Mouse (Mus musculus): ENCODE data around the gene Cpm. TPM values are rescaled to one million over a fixed set of nuclear protein-coding genes. Genes with fewer than 3 reads are reported as not detected.
"Not testable (repeated sequence)": the region's sequence is repeated elsewhere in the genome, so short reads cannot be mapped to it uniquely, and the experiment has no call there.

The Cpm gene
- polyA plus RNA-seq, 1 experiment from 2014 or later = 32.8 TPM

- H3K36me3 ChIP-seq (ENCODE audit: control insufficient read depth, insufficient read depth) = no peaks in the 10 kb centered on the region
- ATAC-seq = peak; percentile 55; the same call in 1 of the 2 replicates
- H3K9me3 ChIP-seq (ENCODE audit: control insufficient read depth) = no peaks in the 10 kb centered on the region
- no peak overlapping the region for H3K9ac ChIP-seq (ENCODE audit: low read depth, low read length)
- peak overlapping the region; percentile 41; the same call in 1 of the 2 replicates for H3K4me2 ChIP-seq (replicated peaks; ENCODE audit: low read depth)
- 0 out of 2 replicates have a peak, but pooled peaks cover 5% of the 10 kb centered on the region for H3K4me1 ChIP-seq (replicated peaks; ENCODE audit: control insufficient read depth, insufficient read depth, low read length)
- H3K27me3 ChIP-seq (replicated peaks; ENCODE audit: control insufficient read depth, insufficient read depth, low read length) = no peaks in the 10 kb centered on the region
- TF ChIP-seq CTCF (IDR thresholded peaks at IDR 0.05; ENCODE audit: low read depth) = peak; percentile 90
- no peak overlapping the region; the same call in 1 of the 2 replicates for H3K27ac ChIP-seq (ENCODE audit: low read depth, low read length)
- 45% methylated on average over 14 of the region's 15 CpGs for WGBS
- H3K4me3 ChIP-seq (ENCODE audit: low read depth, low read length) = no peak overlapping the region
Measured at GRCm38 (mm10) chr10:117731244-117732101, 102.2 kb downstream of the Cpm start.

GRCm38 (mm10) chr10:117732184-117732583 lies 102.9 kb downstream of the Cpm start:
- H3K27ac ChIP-seq (ENCODE audit: low read depth, low read length) = no peak overlapping the region
- H3K27me3 ChIP-seq (replicated peaks; ENCODE audit: control insufficient read depth, insufficient read depth, low read length) = no peaks in the 10 kb centered on the region
- no peaks in the 10 kb centered on the region for H3K9me3 ChIP-seq (ENCODE audit: control insufficient read depth)
- 0 out of 2 replicates have a peak, but pooled peaks cover 5% of the 10 kb centered on the region for H3K4me1 ChIP-seq (replicated peaks; ENCODE audit: control insufficient read depth, insufficient read depth, low read length)
- no peak overlapping the region for H3K9ac ChIP-seq (ENCODE audit: low read depth, low read length)
- no peak for TF ChIP-seq CTCF (IDR thresholded peaks at IDR 0.05; ENCODE audit: low read depth)
- 75% methylated on average over 5 of the region's 5 CpGs for WGBS
- no peak for ATAC-seq
- H3K4me2 ChIP-seq (replicated peaks; ENCODE audit: low read depth) = no peak overlapping the region
- H3K36me3 ChIP-seq (ENCODE audit: control insufficient read depth, insufficient read depth) = no peaks in the 10 kb centered on the region
- H3K4me3 ChIP-seq (ENCODE audit: low read depth, low read length) = no peak overlapping the region

- Histone ChIP-seq H3K36me3 (ENCODE audit: control insufficient read depth, insufficient read depth) (0 out of 2 replicates have a peak, but pooled peaks cover 2% of the 10 kb centered on the region), H3K4me2 (replicated peaks; ENCODE audit: low read depth) (no peak overlapping the region), H3K27me3 (replicated peaks; ENCODE audit: control insufficient read depth, insufficient read depth, low read length) (no peaks in the 10 kb centered on the region), H3K9me3 (ENCODE audit: control insufficient read depth) (no peaks in the 10 kb centered on the region), H3K9ac (ENCODE audit: low read depth, low read length) (no peak overlapping the region), H3K4me1 (replicated peaks; ENCODE audit: control insufficient read depth, insufficient read depth, low read length) (0 out of 2 replicates have a peak, but pooled peaks cover 5% of the 10 kb centered on the region), H3K27ac (ENCODE audit: low read depth, low read length) (no peak overlapping the region), H3K4me3 (ENCODE audit: low read depth, low read length) (no peak overlapping the region)
- 79% methylated on average over 14 of the region's 14 CpGs for WGBS
- TF ChIP-seq CTCF (IDR thresholded peaks at IDR 0.05; ENCODE audit: low read depth) = no peak
- ATAC-seq = no peak
Measured at GRCm38 (mm10) chr10:117732962-117733592, 103.8 kb downstream of the Cpm start.

GRCm38 (mm10) chr10:117733626-117734025 lies 104.3 kb downstream of the Cpm start:
- H3K36me3 ChIP-seq (ENCODE audit: control insufficient read depth, insufficient read depth); H3K4me1 ChIP-seq (replicated peaks; ENCODE audit: control insufficient read depth, insufficient read depth, low read length); H3K4me2 ChIP-seq (replicated peaks; ENCODE audit: low read depth); H3K9me3 ChIP-seq (ENCODE audit: control insufficient read depth); H3K27ac ChIP-seq (ENCODE audit: low read depth, low read length); H3K9ac ChIP-seq (ENCODE audit: low read depth, low read length); H3K4me3 ChIP-seq (ENCODE audit: low read depth, low read length); H3K27me3 ChIP-seq (replicated peaks; ENCODE audit: control insufficient read depth, insufficient read depth, low read length): not testable (repeated sequence)
- 32% methylated on average over 8 of the region's 8 CpGs for WGBS
- peak; percentile 16; the same call in 1 of the 2 replicates for ATAC-seq

- H3K9ac ChIP-seq (ENCODE audit: low read depth, low read length); H3K27me3 ChIP-seq (replicated peaks; ENCODE audit: control insufficient read depth, insufficient read depth, low read length); H3K9me3 ChIP-seq (ENCODE audit: control insufficient read depth); H3K4me3 ChIP-seq (ENCODE audit: low read depth, low read length); H3K4me1 ChIP-seq (replicated peaks; ENCODE audit: control insufficient read depth, insufficient read depth, low read length); H3K4me2 ChIP-seq (replicated peaks; ENCODE audit: low read depth); H3K27ac ChIP-seq (ENCODE audit: low read depth, low read length): not testable (repeated sequence)
- 0 out of 2 replicates have a peak, but pooled peaks have one; percentile 33 for ATAC-seq
- 40% methylated on average over 9 of the region's 10 CpGs for WGBS
- H3K36me3 ChIP-seq (ENCODE audit: control insufficient read depth, insufficient read depth) = peaks cover 14% of the 10 kb centered on the region
Measured at GRCm38 (mm10) chr10:117734104-117734852, 105.0 kb downstream of the Cpm start.

- not testable (repeated sequence) for H3K9me3 ChIP-seq (ENCODE audit: control insufficient read depth); H3K9ac ChIP-seq (ENCODE audit: low read depth, low read length); H3K4me1 ChIP-seq (replicated peaks; ENCODE audit: control insufficient read depth, insufficient read depth, low read length); H3K4me3 ChIP-seq (ENCODE audit: low read depth, low read length); H3K27me3 ChIP-seq (replicated peaks; ENCODE audit: control insufficient read depth, insufficient read depth, low read length); ATAC-seq; H3K4me2 ChIP-seq (replicated peaks; ENCODE audit: low read depth)
- Histone ChIP-seq H3K27ac (ENCODE audit: low read depth, low read length) (peak overlapping the region; percentile 15; the same call in 1 of the 2 replicates), H3K36me3 (ENCODE audit: control insufficient read depth, insufficient read depth) (peaks cover 16% of the 10 kb centered on the region)
- whole genome bisulfite sequencing = 90% methylated on average over 11 of the region's 12 CpGs
Measured at GRCm38 (mm10) chr10:117735396-117735795, 106.1 kb downstream of the Cpm start.

All from intestine, postnatal 0 days (tissue).